ENCODE assay signal across 10 mouse cellular contexts in the genomic region with DNA sequence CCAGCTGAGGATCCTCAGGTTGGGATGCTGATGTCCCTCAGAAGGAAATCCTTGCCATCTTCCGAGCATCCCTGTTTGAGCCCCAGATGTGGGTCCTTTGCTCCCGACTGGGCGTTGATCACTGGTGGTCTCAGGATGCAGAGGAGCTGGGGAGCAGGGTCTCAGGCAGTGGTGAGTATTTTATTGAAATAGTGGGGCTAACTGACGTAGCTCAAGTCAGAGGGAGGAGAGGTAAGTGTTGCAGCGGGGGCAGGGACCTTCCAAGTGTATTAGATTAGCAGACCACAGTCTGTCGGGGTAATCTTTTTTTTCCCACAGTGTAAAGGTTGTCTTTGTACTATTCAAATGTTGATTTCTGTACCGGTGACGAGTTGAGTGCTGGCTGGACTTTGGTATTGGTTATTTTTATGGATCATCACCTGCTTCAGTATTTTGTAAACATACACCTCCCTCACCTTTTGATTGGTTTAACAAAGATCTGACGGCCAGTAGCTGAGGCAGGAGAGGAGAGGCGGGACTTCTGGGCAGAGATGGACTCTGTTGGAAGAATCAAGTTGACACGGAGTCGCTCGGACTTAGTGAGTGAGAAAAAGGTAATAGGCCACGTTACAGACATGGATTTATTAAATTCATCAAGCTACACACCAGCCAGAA. TPM values are rescaled to one million over a fixed set of nuclear protein-coding genes. Genes with fewer than 3 reads are reported as not detected.
"Had no signal": no experiment of that assay in that cellular context is flagged by ENCODE, and none has a peak within 500 bp of the region (broad histone marks: within the 10 kb centered on the region; RNA-seq: fewer than 3 reads in every experiment).

No protein-coding gene starts in this region.

- H3K27ac ChIP-seq: kidney, postnatal 0 days; layer of hippocampus, adult 2 months; limb, embryonic 12.5 days; lung, embryonic 15.5 days; neural tube, embryonic 12.5 days had no signal

- DNase-seq: thymus, postnatal 4 days had no signal

- H3K9ac ChIP-seq: limb, embryonic 12.5 days; lung, embryonic 15.5 days; neural tube, embryonic 12.5 days had no signal

- H3K4me3 ChIP-seq: layer of hippocampus, adult 2 months; neural tube, embryonic 12.5 days had no signal

- ATAC-seq: inflammation-experienced regulatory T-cells, adult 6 months had no signal

- H3K27me3 ChIP-seq: limb, embryonic 12.5 days; lung, embryonic 15.5 days; neural tube, embryonic 12.5 days had no signal

- H3K9me3 ChIP-seq: limb, embryonic 12.5 days; lung, embryonic 15.5 days; neural tube, embryonic 12.5 days had no signal

RNA-seq across cellular contexts. Expression of gene Lrrc74b, which starts 28.2 kb away (rescaled TPM):
- total RNA-seq: monocyte, adult 5-6 weeks; neutrophil, adult 5-6 weeks had no signal
- polyA plus RNA-seq: limb, embryonic 12.5 days; liver, embryonic 11.5 days had no signal

RNA-seq across cellular contexts. Expression of gene P2rx6, which starts 28.9 kb away (rescaled TPM):
- total RNA-seq: monocyte, adult 5-6 weeks; neutrophil, adult 5-6 weeks had no signal
- polyA plus RNA-seq: inflammation-experienced regulatory T-cells, adult 6 months had no signal

RNA-seq across cellular contexts. Expression of gene Aifm3, which starts 43.4 kb away (rescaled TPM):
- total RNA-seq: monocyte, adult 5-6 weeks; neutrophil, adult 5-6 weeks had no signal
- polyA plus RNA-seq: inflammation-experienced regulatory T-cells, adult 6 months had no signal
